Mouse (Mus musculus): Measurements from ENCODE around the gene Dzip3. TPM values are rescaled to one million over a fixed set of nuclear protein-coding genes. Genes with fewer than 3 reads are reported as not detected.

Dzip3 gene
- polyA plus RNA-seq, 1 experiment from 2014 or later = 22.6 TPM

DNA sequence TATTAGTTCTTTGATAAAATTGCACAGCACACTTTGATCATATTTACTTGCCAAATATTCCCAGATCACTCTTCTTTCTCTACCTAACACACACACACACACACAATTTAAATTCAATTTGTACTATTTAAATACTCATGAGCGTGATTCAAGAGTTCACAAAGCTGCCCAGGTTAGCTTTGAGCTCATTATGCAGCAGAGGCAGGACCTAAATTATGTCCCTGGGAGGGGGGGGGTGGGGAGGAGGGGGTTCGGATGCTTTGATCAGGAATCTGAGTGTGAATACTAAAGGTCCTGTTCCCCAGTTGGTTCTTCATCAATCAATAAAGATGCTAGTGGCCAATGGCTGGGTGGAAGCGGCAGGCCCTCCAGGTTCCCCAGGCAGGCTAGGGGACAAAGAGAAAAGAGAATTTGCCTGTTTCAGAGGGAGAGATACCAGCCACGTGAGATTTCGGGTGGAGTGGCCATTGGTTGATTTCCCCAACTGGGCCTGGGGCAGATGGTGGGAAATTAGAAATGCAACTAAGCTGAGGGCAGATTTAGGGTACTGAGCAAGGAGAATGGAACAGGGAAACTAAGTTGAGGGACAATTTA, 8.8 kb downstream of the Dzip3 start:
- 67% methylated on average over 5 of the region's 5 CpGs for WGBS
- no peak for ATAC-seq (ENCODE audit: insufficient number of reproducible peaks, low FRiP score)
- H3K9ac ChIP-seq = no peak overlapping the region

DNA sequence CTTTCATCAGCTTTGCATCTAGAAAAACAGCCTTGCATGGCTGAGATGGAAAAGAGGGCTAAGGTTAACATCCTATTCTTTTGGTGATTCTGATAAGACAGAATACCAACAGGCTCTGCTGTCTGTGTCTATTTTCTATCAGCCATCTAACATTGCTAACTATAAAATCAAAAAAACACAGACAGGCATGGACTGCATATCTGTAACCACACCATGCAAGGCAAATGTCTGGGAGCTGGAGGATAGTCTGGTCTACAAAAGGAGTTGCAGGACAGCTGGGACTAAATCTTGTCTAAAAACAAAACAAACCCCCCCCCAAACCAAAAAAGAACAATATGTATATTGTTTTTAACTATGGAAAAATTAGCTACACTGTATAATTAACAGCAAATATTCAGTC, 14.0 kb downstream of the Dzip3 start:
- H3K4me1 ChIP-seq (replicated peaks) = no peaks in the 10 kb centered on the region
- peaks cover 25% of the 10 kb centered on the region for H3K36me3 ChIP-seq
- no peaks in the 10 kb centered on the region for H3K27me3 ChIP-seq (replicated peaks)
- H3K9me3 ChIP-seq (replicated peaks) = no peaks in the 10 kb centered on the region
- no peak overlapping the region for H3K4me2 ChIP-seq
- H3K27ac ChIP-seq (ENCODE audit: poor library complexity, severe bottlenecking) = no peak overlapping the region
- H3K9ac ChIP-seq = no peak overlapping the region
- ATAC-seq (ENCODE audit: insufficient number of reproducible peaks, low FRiP score) = no peak
- H3K4me3 ChIP-seq = no peak overlapping the region

More for the DNA sequence above, 8.8 kb downstream of the Dzip3 start:
- H3K27ac ChIP-seq (ENCODE audit: poor library complexity, severe bottlenecking) = no peak overlapping the region
- H3K4me3 ChIP-seq = no peak overlapping the region
- H3K4me1 ChIP-seq (replicated peaks) = peaks cover 5% of the 10 kb centered on the region; the same call in 1 of the 2 replicates
- H3K9me3 ChIP-seq (replicated peaks) = no peaks in the 10 kb centered on the region; the same call in 1 of the 2 replicates
- H3K4me2 ChIP-seq = no peak overlapping the region
- H3K27me3 ChIP-seq (replicated peaks) = no peaks in the 10 kb centered on the region
- peaks cover 7% of the 10 kb centered on the region for H3K36me3 ChIP-seq

DNA sequence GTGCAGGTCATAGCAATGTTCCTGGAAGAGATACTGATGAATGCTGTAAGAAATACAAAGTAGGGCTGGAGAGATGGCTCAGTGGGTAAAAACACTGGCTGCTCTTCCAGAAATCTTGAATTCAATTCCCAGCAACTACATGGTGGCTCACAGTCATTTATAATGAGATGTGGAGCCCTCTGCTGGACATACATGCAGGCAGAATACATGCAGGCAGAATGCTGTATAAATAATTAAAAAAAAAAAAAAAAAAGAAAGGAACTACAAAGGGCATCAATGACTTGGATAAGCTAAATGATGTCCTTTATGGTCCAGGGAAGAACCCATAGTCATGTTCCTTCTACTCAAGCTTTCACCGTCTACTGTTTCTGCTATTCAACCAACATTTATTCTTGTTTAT, 20.4 kb downstream of the Dzip3 start:
- H3K36me3 ChIP-seq = peaks cover 24% of the 10 kb centered on the region
- no peak for ATAC-seq (ENCODE audit: insufficient number of reproducible peaks, low FRiP score)
- H3K4me1 ChIP-seq (replicated peaks) = no peaks in the 10 kb centered on the region
- 92% methylated on average over 1 of the region's 1 CpGs for WGBS
- H3K9ac ChIP-seq = no peak overlapping the region
- H3K27me3 ChIP-seq (replicated peaks) = no peaks in the 10 kb centered on the region
- H3K4me3 ChIP-seq = no peak overlapping the region
- H3K4me2 ChIP-seq = no peak overlapping the region
- H3K9me3 ChIP-seq (replicated peaks) = no peaks in the 10 kb centered on the region
- no peak overlapping the region for H3K27ac ChIP-seq (ENCODE audit: poor library complexity, severe bottlenecking)

DNA sequence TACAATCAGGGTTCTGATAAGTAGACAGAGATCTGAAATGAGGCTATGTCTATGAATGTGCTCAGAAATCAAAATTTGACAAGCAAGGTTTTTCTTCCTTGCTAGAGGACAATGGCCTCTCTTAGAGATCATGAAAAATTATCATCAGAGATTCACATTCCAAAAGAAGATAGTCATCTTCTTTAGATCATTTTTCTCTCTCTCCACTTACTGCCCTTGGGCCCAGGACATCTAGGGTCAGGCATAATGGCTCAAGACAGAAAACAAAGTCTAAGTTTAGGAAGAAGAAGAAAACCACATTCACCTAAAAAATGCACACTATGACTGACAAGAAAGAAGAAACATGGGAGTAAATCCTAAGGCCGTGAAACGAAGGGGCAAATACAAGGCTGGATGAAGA, 21.0 kb downstream of the Dzip3 start:
- Histone ChIP-seq H3K4me1 (replicated peaks) (no peaks in the 10 kb centered on the region), H3K4me2 (no peak overlapping the region), H3K4me3 (no peak overlapping the region), H3K27ac (ENCODE audit: poor library complexity, severe bottlenecking) (no peak overlapping the region), H3K36me3 (peaks cover 19% of the 10 kb centered on the region), H3K9me3 (replicated peaks) (no peaks in the 10 kb centered on the region), H3K27me3 (replicated peaks) (no peaks in the 10 kb centered on the region), H3K9ac (no peak overlapping the region)
- 95% methylated on average over 2 of the region's 2 CpGs for WGBS
- no peak for ATAC-seq (ENCODE audit: insufficient number of reproducible peaks, low FRiP score)

- no peak overlapping the region for H3K4me3 ChIP-seq
- peaks cover 12% of the 10 kb centered on the region for H3K36me3 ChIP-seq
- H3K9me3 ChIP-seq (replicated peaks) = no peaks in the 10 kb centered on the region
- H3K27me3 ChIP-seq (replicated peaks) = no peaks in the 10 kb centered on the region
- H3K4me2 ChIP-seq = no peak overlapping the region
- no peak overlapping the region for H3K9ac ChIP-seq
- no peak for ATAC-seq (ENCODE audit: insufficient number of reproducible peaks, low FRiP score)
- no peak overlapping the region for H3K27ac ChIP-seq (ENCODE audit: poor library complexity, severe bottlenecking)
- 56% methylated on average over 1 of the region's 1 CpGs for WGBS
- H3K4me1 ChIP-seq (replicated peaks) = no peaks in the 10 kb centered on the region
These were observed 52.2 kb downstream of the Dzip3 start for GRCm38 (mm10) chr16:48941805-48942204.

DNA sequence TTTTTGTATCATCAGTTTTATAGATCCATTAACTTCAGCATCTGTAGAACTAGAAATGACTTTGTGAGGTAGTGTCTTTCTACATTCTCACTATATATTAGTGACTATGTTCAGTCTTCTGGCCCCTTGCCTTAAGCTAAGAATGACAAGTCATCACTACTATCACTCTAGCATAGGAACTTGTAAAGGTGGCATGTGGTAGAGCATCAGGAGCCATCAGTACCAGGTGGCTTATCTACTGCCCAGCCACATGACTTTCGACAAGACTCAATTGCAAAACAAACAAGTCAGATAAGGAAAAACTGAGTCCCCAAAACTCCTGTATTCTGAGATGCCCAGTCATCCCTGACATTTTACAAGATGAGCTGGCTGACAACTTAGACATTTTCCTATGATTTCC, 70.2 kb downstream of the Dzip3 start:
- no peak overlapping the region for H3K4me3 ChIP-seq
- no peaks in the 10 kb centered on the region for H3K4me1 ChIP-seq (replicated peaks)
- H3K9ac ChIP-seq = no peak overlapping the region
- no peak overlapping the region for H3K4me2 ChIP-seq
- ATAC-seq (ENCODE audit: insufficient number of reproducible peaks, low FRiP score) = no peak
- no peaks in the 10 kb centered on the region for H3K27me3 ChIP-seq (replicated peaks)
- H3K27ac ChIP-seq (ENCODE audit: poor library complexity, severe bottlenecking) = no peak overlapping the region
- 38% methylated on average over 1 of the region's 1 CpGs for WGBS
- peaks cover 30% of the 10 kb centered on the region for H3K36me3 ChIP-seq
- no peaks in the 10 kb centered on the region for H3K9me3 ChIP-seq (replicated peaks)

GRCm38 (mm10) chr16:48913206-48913605, 80.8 kb downstream of the Dzip3 start:
- Histone ChIP-seq H3K27me3 (replicated peaks) (no peaks in the 10 kb centered on the region), H3K9me3 (replicated peaks) (no peaks in the 10 kb centered on the region), H3K4me1 (replicated peaks) (no peaks in the 10 kb centered on the region), H3K27ac (ENCODE audit: poor library complexity, severe bottlenecking) (no peak overlapping the region), H3K4me2 (no peak overlapping the region), H3K9ac (no peak overlapping the region), H3K36me3 (no peaks in the 10 kb centered on the region), H3K4me3 (no peak overlapping the region)
- no peak for ATAC-seq (ENCODE audit: insufficient number of reproducible peaks, low FRiP score)
- WGBS = 88% methylated on average over 3 of the region's 3 CpGs

DNA sequence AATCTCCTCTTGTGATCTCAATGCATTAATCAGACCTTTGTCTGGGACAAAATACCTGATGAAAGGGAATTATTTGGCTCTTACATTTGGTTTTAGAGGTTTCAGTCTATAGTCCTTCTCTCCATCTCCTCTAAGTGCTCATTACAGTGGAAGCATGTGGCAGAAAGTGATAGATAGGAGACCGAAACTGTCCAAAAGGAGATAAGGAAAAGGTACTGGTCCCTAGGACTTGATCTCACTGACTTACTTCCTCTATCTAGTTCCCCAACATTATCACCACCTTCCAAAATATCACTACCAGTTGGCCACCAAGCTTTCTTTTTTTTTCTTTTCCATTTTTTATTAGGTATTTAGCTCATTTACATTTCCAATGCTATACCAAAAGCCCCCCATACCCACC, 82.8 kb downstream of the Dzip3 start:
- no peak overlapping the region for H3K4me2 ChIP-seq
- H3K9ac ChIP-seq = no peak overlapping the region
- H3K4me3 ChIP-seq = no peak overlapping the region
- no peak for ATAC-seq (ENCODE audit: insufficient number of reproducible peaks, low FRiP score)
- H3K9me3 ChIP-seq (replicated peaks) = no peaks in the 10 kb centered on the region
- WGBS = 87% methylated on average over 1 of the region's 1 CpGs
- no peaks in the 10 kb centered on the region for H3K36me3 ChIP-seq
- no peaks in the 10 kb centered on the region for H3K4me1 ChIP-seq (replicated peaks)
- no peaks in the 10 kb centered on the region for H3K27me3 ChIP-seq (replicated peaks)
- H3K27ac ChIP-seq (ENCODE audit: poor library complexity, severe bottlenecking) = no peak overlapping the region

- Histone ChIP-seq H3K27me3 (replicated peaks) (no peaks in the 10 kb centered on the region), H3K9me3 (replicated peaks) (no peaks in the 10 kb centered on the region; the same call in 1 of the 2 replicates), H3K4me1 (replicated peaks) (no peaks in the 10 kb centered on the region), H3K27ac (ENCODE audit: poor library complexity, severe bottlenecking) (no peak overlapping the region), H3K4me2 (no peak overlapping the region), H3K36me3 (no peaks in the 10 kb centered on the region), H3K9ac (no peak overlapping the region), H3K4me3 (no peak overlapping the region)
- 56% methylated on average over 1 of the region's 1 CpGs for WGBS
- ATAC-seq (ENCODE audit: insufficient number of reproducible peaks, low FRiP score) = no peak
These were observed 94.1 kb downstream of the Dzip3 start for GRCm38 (mm10) chr16:48899868-48900267.

DNA sequence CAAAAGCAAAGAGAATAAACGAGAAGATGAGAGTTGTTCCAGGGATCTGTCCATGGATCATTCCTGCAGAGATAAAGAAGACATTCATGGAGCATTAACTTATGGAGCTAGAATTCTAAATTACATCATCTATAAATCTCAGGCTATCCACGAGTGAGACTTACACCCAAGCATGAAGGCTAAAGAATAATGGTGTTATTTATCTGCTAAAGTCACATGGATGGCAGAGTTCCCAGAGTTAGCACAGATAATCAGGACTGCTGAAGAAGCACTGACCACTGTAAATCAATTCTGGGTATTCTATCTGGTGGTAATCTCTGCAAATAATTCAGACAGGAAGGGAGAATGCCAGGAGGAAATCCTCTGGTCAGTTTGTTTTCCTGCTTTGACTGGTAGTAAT, 103.2 kb downstream of the Dzip3 start:
- Histone ChIP-seq H3K4me3 (no peak overlapping the region), H3K36me3 (no peaks in the 10 kb centered on the region), H3K4me2 (no peak overlapping the region), H3K9me3 (replicated peaks) (no peaks in the 10 kb centered on the region), H3K27ac (ENCODE audit: poor library complexity, severe bottlenecking) (no peak overlapping the region), H3K9ac (no peak overlapping the region), H3K4me1 (replicated peaks) (no peaks in the 10 kb centered on the region), H3K27me3 (replicated peaks) (no peaks in the 10 kb centered on the region)
- WGBS = 41% methylated on average over 2 of the region's 2 CpGs
- no peak for ATAC-seq (ENCODE audit: insufficient number of reproducible peaks, low FRiP score)

All from heart, embryonic 12.5 days (tissue).